Mouse (Mus musculus) embryonic facial prominence, embryonic 14.5 days (tissue): ENCODE data around the gene Grb10. TPM values are rescaled to one million over a fixed set of nuclear protein-coding genes. Genes with fewer than 3 reads are reported as not detected.

Experiments
- ATAC-seq: fragments of 200-750 bp; cut with Nextera tagmentation; 2 replicates; pipeline ENCODE4 v1.8.0; 2017; ENCODE audit warnings: low read depth, moderate number of reproducible peaks, moderate TSS enrichment
- DNase-seq: peaks from one replicate; pipeline ENCODE4 v3.0.0-alpha.2; 2015; ENCODE audit warnings: low spot score
- H3K27ac ChIP-seq: fragments of 300-500 bp; sonication (generic); replicated peaks from 2 replicates; pipeline ENCODE4 v1.5.1; 2014; ENCODE audit warnings: low read depth, mild to moderate bottlenecking, low read length, moderate library complexity
- H3K27me3 ChIP-seq: fragments of 300-500 bp; sonication (generic); replicated peaks from 2 replicates; pipeline ENCODE4 v1.6.1; 2014; ENCODE audit warnings: low read length; ENCODE audit not compliant: control insufficient read depth, insufficient read depth
- H3K36me3 ChIP-seq: fragments of 300-500 bp; sonication (generic); 2 replicates; pipeline ENCODE4 v1.6.1; 2014; ENCODE audit warnings: low read length, mixed read lengths; ENCODE audit not compliant: control insufficient read depth, insufficient read depth
- H3K4me1 ChIP-seq: fragments of 300-500 bp; sonication (generic); 2 replicates; pipeline ENCODE4 v1.6.1; 2014; ENCODE audit warnings: antibody characterized with exemption, low read length; ENCODE audit not compliant: control insufficient read depth, insufficient read depth
- H3K4me2 ChIP-seq: fragments of 300-500 bp; sonication (generic); 2 replicates; pipeline ENCODE4 v1.6.1; 2014; ENCODE audit warnings: low read depth, mild to moderate bottlenecking, low read length, moderate library complexity, mixed read lengths
- H3K4me3 ChIP-seq: fragments of 300-500 bp; sonication (generic); 2 replicates; pipeline ENCODE4 v1.5.1; 2014; ENCODE audit warnings: low read depth, mild to moderate bottlenecking, low read length
- H3K9ac ChIP-seq: fragments of 300-500 bp; sonication (generic); 2 replicates; pipeline ENCODE4 v1.6.1; 2014; ENCODE audit warnings: low read depth, mild to moderate bottlenecking, low read length, moderate library complexity, mixed read lengths
- H3K9me3 ChIP-seq: fragments of 300-500 bp; sonication (generic); 2 replicates; pipeline ENCODE4 v1.6.1; 2016; ENCODE audit warnings: low read length; ENCODE audit not compliant: control insufficient read depth
- WGBS: fragments of 180-500 bp; shearing (Covaris S2); extraction: QIAGEN DNeasy Blood & Tissue Kit; methylation state at CpG from one replicate; pipeline ENCODE4 v1.1.7; 2014; 5-methylcytosine and 5-hydroxymethylcytosine counted together
- polyA plus RNA-seq: library from polyadenylated mRNA; unstranded; fragments of >200 nt; fragmentation: Nextera tagmentation; extraction: Ambion mirVana; gene quantifications from 2 replicates; pipeline ENCODE4 v1.2.1, GENCODE M21; 2014

Gene Grb10
- polyA plus RNA-seq, 1 experiment from 2014 or later = 250 TPM

DNA sequence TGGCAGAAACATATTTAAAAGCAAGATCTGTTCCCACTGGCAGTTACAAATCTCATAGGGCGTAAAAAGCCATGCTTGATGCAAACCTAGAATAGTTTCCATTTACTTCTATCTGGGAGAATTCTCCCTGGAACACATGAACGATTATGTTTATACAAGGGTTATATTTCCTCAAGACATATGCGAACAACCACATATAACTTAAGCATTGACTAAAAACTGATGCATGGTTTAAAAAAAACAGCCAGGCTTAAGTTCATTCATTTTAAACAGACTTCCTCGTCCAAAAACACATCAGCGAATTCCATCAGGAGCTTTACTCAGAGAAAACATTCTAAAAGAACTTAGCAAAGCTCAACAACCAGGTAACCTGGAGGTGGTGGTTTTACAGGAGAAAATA lies 90.6 kb downstream of the Grb10 start:
- H3K4me2 ChIP-seq = no peak overlapping the region

DNA sequence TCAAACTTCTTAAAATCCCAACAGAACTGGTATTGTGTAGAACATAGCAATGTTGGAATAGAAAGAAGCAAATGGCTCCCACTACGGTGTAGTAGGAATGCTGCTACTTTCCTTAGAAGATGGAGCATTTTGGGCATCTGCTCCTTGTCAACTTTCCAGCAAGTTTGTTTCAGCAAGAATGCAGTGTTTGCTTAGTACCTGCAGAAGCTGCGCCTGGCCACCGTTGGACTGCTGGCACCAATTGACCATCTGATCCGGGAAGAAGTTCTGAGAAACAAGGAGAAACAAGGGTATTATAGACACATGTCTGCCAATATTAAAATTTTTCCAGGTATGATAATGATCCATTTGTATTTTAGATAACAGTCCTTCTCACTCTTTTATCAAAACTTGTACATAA lies 92.7 kb downstream of the Grb10 start:
- Histone ChIP-seq H3K36me3 (peaks cover 71% of the 10 kb centered on the region), H3K4me2 (no peak overlapping the region), H3K4me1 (peaks cover 37% of the 10 kb centered on the region), H3K9me3 (no peaks in the 10 kb centered on the region), H3K9ac (no peak overlapping the region), H3K27me3 (no peaks in the 10 kb centered on the region), H3K27ac (no peak overlapping the region), H3K4me3 (no peak overlapping the region)
- ATAC-seq = no peak
- 84% methylated on average over 4 of the region's 4 CpGs for WGBS
- no peak for DNase-seq

More for the DNA sequence above, 90.6 kb downstream of the Grb10 start:
- Histone ChIP-seq H3K4me3 (no peak overlapping the region), H3K36me3 (peaks cover 66% of the 10 kb centered on the region), H3K9ac (no peak overlapping the region), H3K4me1 (peaks cover 45% of the 10 kb centered on the region), H3K27ac (peak overlapping the region; percentile 93), H3K27me3 (no peaks in the 10 kb centered on the region), H3K9me3 (no peaks in the 10 kb centered on the region)
- ATAC-seq (peak; percentile 7; the same call in 1 of the 2 replicates), DNase-seq (peak; percentile 83)
- 36% methylated on average over 5 of the region's 5 CpGs for WGBS

- ATAC-seq = no peak
These were observed 93.7 kb downstream of the Grb10 start for GRCm38 (mm10) chr11:11944814-11945213.

DNA sequence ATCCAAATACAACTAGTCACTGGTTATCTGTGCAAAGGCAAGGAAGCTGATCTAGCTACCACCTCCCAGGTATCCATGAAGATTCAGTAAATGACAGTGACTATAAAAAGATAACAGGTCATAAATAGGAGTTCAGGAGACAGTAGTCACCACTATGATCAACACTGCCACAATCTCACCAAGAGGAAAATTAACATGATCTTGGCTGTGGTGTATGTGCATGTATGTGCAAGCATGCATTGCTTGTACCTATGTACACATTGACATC lies 94.5 kb downstream of the Grb10 start:
- H3K4me1 ChIP-seq = peaks cover 28% of the 10 kb centered on the region
- H3K9ac ChIP-seq = no peak overlapping the region
- H3K27me3 ChIP-seq = no peaks in the 10 kb centered on the region
- peaks cover 74% of the 10 kb centered on the region for H3K36me3 ChIP-seq
- no peaks in the 10 kb centered on the region for H3K9me3 ChIP-seq
- DNase-seq = no peak
- no peak overlapping the region for H3K4me2 ChIP-seq
- no peak overlapping the region for H3K4me3 ChIP-seq
- no peak for ATAC-seq
- H3K27ac ChIP-seq = peak overlapping the region; percentile 74; the same call in 1 of the 2 replicates

More at GRCm38 (mm10) chr11:11944814-11945213, 93.7 kb downstream of the Grb10 start:
- Histone ChIP-seq H3K9me3 (no peaks in the 10 kb centered on the region), H3K4me1 (peaks cover 34% of the 10 kb centered on the region), H3K4me2 (no peak overlapping the region), H3K27ac (no peak overlapping the region), H3K4me3 (no peak overlapping the region), H3K27me3 (no peaks in the 10 kb centered on the region), H3K36me3 (peaks cover 71% of the 10 kb centered on the region), H3K9ac (no peak overlapping the region)
- 94% methylated on average over 4 of the region's 4 CpGs for WGBS
- DNase-seq = no peak

DNA sequence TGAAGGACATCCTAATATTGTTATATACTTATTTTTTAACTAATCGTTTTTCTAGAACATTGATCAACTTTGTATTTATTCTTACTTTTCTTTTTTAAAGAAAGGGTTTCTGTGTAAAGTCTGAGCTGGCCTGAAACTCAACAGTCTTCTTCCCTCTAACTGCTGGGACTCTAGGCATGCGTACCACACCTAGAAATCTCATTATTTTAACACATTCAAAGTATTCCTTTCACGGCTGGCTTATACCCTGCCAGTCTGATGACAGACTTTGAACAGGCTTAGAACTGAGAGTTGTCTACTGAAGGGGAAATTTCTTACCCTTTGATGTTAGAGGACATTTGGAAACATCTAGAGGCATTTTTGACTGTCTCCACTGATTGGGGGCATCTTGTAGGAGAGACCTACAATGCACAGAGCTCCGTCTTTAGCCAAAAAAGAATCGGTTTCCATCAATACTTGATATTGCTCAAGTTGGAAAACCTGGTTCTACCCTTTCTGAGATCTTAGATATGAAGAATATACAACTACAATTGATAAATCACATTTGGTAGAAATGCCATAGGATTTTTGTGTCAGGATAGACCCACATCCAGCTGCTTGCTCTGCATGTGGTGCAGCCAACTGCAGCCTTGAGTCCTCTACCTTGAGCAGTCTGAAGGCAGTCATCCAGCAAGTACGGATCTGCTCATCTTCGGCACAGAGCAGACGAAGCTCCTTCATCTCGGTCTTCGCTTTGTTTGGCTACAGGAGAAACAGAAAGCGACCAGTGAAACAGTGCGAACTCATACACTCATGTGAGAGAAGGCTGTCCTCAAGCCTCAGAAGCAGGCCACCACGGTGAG lies 95.0 kb downstream of the Grb10 start:
- ATAC-seq (no peak), DNase-seq (no peak)
- Histone ChIP-seq H3K36me3 (peaks cover 79% of the 10 kb centered on the region), H3K4me3 (no peak overlapping the region), H3K4me1 (peaks cover 23% of the 10 kb centered on the region), H3K27ac (peak overlapping the region; percentile 74), H3K9ac (no peak overlapping the region), H3K4me2 (no peak overlapping the region), H3K9me3 (no peaks in the 10 kb centered on the region), H3K27me3 (no peaks in the 10 kb centered on the region)
- WGBS = 82% methylated on average over 13 of the region's 13 CpGs

GRCm38 (mm10) chr11:11942320-11943217 lies 95.9 kb downstream of the Grb10 start:
- Histone ChIP-seq H3K36me3 (peaks cover 86% of the 10 kb centered on the region), H3K4me2 (no peak overlapping the region), H3K9ac (no peak overlapping the region), H3K4me1 (peaks cover 18% of the 10 kb centered on the region), H3K9me3 (no peaks in the 10 kb centered on the region), H3K27ac (peak overlapping the region; percentile 74), H3K27me3 (no peaks in the 10 kb centered on the region), H3K4me3 (no peak overlapping the region)
- ATAC-seq (no peak; the same call in none of the 2 replicates), DNase-seq (peak; percentile 73)
- 60% methylated on average over 6 of the region's 6 CpGs for WGBS

- H3K9me3 ChIP-seq = no peaks in the 10 kb centered on the region
- H3K4me1 ChIP-seq = peaks cover 10% of the 10 kb centered on the region; the same call in 1 of the 2 replicates
- H3K4me2 ChIP-seq = no peak overlapping the region
- no peak for DNase-seq
- no peak overlapping the region for H3K4me3 ChIP-seq
- H3K9ac ChIP-seq = no peak overlapping the region
- no peak for ATAC-seq
- WGBS = 78% methylated on average over 5 of the region's 5 CpGs
- 0 out of 2 replicates have a peak overlapping the region, but pooled peaks have one; percentile 74 for H3K27ac ChIP-seq
- H3K27me3 ChIP-seq = no peaks in the 10 kb centered on the region
- peaks cover 86% of the 10 kb centered on the region for H3K36me3 ChIP-seq
These were observed 97.4 kb downstream of the Grb10 start for GRCm38 (mm10) chr11:11940833-11941681.

- DNase-seq (no peak), ATAC-seq (no peak)
These were observed 98.9 kb downstream of the Grb10 start for GRCm38 (mm10) chr11:11939611-11940010.

More at GRCm38 (mm10) chr11:11939611-11940010, 98.9 kb downstream of the Grb10 start:
- H3K27ac ChIP-seq = peak overlapping the region; percentile 22; the same call in 1 of the 2 replicates
- H3K4me3 ChIP-seq = no peak overlapping the region
- H3K27me3 ChIP-seq = no peaks in the 10 kb centered on the region
- peaks cover 87% of the 10 kb centered on the region for H3K36me3 ChIP-seq
- H3K9ac ChIP-seq = no peak overlapping the region
- H3K9me3 ChIP-seq = no peaks in the 10 kb centered on the region
- WGBS = 55% methylated on average over 3 of the region's 3 CpGs
- no peak overlapping the region for H3K4me2 ChIP-seq
- peaks cover 13% of the 10 kb centered on the region; the same call in 1 of the 2 replicates for H3K4me1 ChIP-seq
